Mouse (Mus musculus) cerebellum, adult 11 months (tissue): Measurements from ENCODE around the gene Rnf149.

Experiments used
- DNase-seq: peaks from one replicate; pipeline ENCODE4 v3.0.0; 2022

Rnf149 gene

GRCm38 (mm10) chr1:39526371-39527167 lies 50.6 kb downstream of the Rnf149 start:
- no peak for DNase-seq

- DNase-seq: no peak
Measured at GRCm38 (mm10) chr1:39525763-39526162, 51.4 kb downstream of the Rnf149 start.

GRCm38 (mm10) chr1:39522519-39522918 lies 54.7 kb downstream of the Rnf149 start:
- DNase-seq: no peak

DNA sequence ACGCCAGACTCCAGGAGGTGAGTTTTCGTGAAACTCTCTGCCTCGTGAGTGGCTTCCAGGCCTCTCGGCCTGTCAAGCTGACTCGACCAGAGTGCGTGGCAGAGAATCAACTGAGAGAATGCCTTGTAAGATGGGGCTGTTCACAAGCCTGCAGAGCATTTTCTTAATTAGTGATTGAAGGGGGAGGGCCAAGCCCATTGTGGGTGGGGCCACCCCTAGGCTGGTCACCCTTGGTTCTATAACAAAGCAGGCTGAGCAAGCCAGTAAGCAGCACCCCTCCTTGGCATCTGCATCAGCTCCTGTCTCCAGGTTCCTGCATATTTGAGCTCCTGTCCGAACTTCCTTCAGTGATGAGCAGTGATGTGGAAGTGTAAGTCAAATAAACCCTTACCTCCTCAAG lies 55.9 kb downstream of the Rnf149 start:
- no peak for DNase-seq

GRCm38 (mm10) chr1:39515303-39515991 lies 61.8 kb downstream of the Rnf149 start:
- DNase-seq: peak; percentile 70

DNA sequence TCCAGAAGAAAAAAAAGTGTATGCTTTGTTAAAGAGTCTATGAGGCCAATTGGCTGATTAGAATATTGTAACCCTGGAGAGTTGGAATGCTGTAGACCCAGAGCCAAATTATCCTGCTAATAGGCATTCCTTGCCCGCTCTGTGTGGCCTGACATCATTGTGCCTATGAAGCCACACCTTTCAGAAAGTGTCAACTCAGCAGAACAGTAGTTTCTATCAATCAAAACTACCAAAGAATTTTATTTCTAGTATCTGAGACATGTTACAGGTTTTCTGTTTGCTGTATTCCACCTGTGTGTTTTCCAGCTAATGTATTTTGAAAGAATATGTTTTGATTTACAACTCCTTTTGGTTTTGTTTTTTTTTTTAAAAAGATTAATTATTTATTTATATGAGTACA lies 65.0 kb downstream of the Rnf149 start:
- no peak for DNase-seq

- DNase-seq: no peak
Measured at GRCm38 (mm10) chr1:39511775-39512174, 65.4 kb downstream of the Rnf149 start.

GRCm38 (mm10) chr1:39505600-39505999 lies 71.6 kb downstream of the Rnf149 start:
- no peak for DNase-seq

DNA sequence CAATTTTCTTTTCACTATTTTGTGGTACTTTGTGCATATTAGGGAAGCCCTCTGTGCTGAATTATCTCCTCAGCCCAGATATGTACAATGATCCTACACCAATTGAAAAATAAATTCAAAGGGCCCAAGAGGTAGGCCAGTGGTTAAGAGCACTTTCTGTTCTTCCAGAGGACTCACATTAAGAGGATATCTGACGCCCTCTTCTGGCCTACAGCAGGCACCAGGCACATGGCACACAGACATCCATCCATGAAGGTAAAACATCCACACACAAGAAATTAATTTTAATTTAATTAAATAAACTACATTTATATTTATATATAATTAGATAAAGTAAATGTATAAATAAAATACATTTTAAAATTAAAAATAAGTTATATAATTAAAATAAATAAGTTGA lies 72.9 kb downstream of the Rnf149 start:
- DNase-seq: no peak

GRCm38 (mm10) chr1:39502817-39503633 lies 74.2 kb downstream of the Rnf149 start:
- DNase-seq: no peak
